Mouse (Mus musculus) inflammation-experienced regulatory T-cells, adult 6 months (primary cell): ENCODE results near the gene Rap1a. TPM values are rescaled to one million over a fixed set of nuclear protein-coding genes. Genes with fewer than 3 reads are reported as not detected.
"Not testable (repeated sequence)": the region's sequence is repeated elsewhere in the genome, so short reads cannot be mapped to it uniquely, and the experiment has no call there.

Experiments
- ATAC-seq: one replicate; pipeline ENCODE4 v1.8.0; 2017
- polyA plus RNA-seq, 3 experiments: library from polyadenylated mRNA; unstranded; fragments of 100-300 nt; shearing (Covaris generic); gene quantifications; one replicate each; pipeline ENCODE4 v1.2.1; 2017

Gene Rap1a
- polyA plus RNA-seq, 3 experiments from 2014 or later = 142 to 303 (median 166) TPM

- no peak for ATAC-seq
Measured at GRCm38 (mm10) chr3:105714091-105714819, 86.9 kb downstream of the Rap1a start.

- no peak for ATAC-seq
Measured at GRCm38 (mm10) chr3:105712827-105713226, 88.3 kb downstream of the Rap1a start.

- ATAC-seq = no peak
Measured at GRCm38 (mm10) chr3:105711741-105712140, 89.4 kb downstream of the Rap1a start.

GRCm38 (mm10) chr3:105710246-105710645 lies 90.9 kb downstream of the Rap1a start:
- no peak for ATAC-seq

GRCm38 (mm10) chr3:105707590-105707989 lies 93.5 kb downstream of the Rap1a start:
- ATAC-seq = no peak

- ATAC-seq = no peak
Measured at GRCm38 (mm10) chr3:105706366-105707020, 94.6 kb downstream of the Rap1a start.

- no peak for ATAC-seq
Measured at GRCm38 (mm10) chr3:105705561-105705960, 95.6 kb downstream of the Rap1a start.

- peak; percentile 32 for ATAC-seq
Measured at GRCm38 (mm10) chr3:105705061-105705549, 96.0 kb downstream of the Rap1a start.

- ATAC-seq = peak; percentile 85
Measured at GRCm38 (mm10) chr3:105704031-105705008, 96.8 kb downstream of the Rap1a start, which contains the start of gene Inka2. Gene Inka2 (plus strand): TSS chr3:105704599.

GRCm38 (mm10) chr3:105703571-105703970 lies 97.6 kb downstream of the Rap1a start:
- no peak for ATAC-seq

GRCm38 (mm10) chr3:105701399-105701798 lies 99.7 kb downstream of the Rap1a start:
- no peak for ATAC-seq

- not testable (repeated sequence) for ATAC-seq
Measured at GRCm38 (mm10) chr3:105700786-105701185, 100.3 kb downstream of the Rap1a start.

- no peak for ATAC-seq
Measured at GRCm38 (mm10) chr3:105699241-105699933, 101.7 kb downstream of the Rap1a start.

GRCm38 (mm10) chr3:105698311-105698710 lies 102.8 kb downstream of the Rap1a start:
- ATAC-seq = no peak

GRCm38 (mm10) chr3:105697148-105697441 lies 104.0 kb downstream of the Rap1a start:
- ATAC-seq = no peak

- ATAC-seq = no peak
Measured at GRCm38 (mm10) chr3:105696387-105697147, 104.6 kb downstream of the Rap1a start.

GRCm38 (mm10) chr3:105695476-105696386 lies 105.4 kb downstream of the Rap1a start:
- ATAC-seq = no peak

- ATAC-seq = no peak
Measured at GRCm38 (mm10) chr3:105693327-105694080, 107.6 kb downstream of the Rap1a start.

- ATAC-seq = no peak
Measured at GRCm38 (mm10) chr3:105688536-105688935, 112.6 kb downstream of the Rap1a start.
